Mouse (Mus musculus) kidney, postnatal 36 days (tissue): Measurements from ENCODE around the gene Ndufa10.

Experiments used
- DNase-seq, 2 experiments: peaks; one replicate each; pipeline ENCODE4 v3.0.0; 2021 to 2022; ENCODE audit warnings: mixed read lengths in 2 of 2

The Ndufa10 gene

DNA sequence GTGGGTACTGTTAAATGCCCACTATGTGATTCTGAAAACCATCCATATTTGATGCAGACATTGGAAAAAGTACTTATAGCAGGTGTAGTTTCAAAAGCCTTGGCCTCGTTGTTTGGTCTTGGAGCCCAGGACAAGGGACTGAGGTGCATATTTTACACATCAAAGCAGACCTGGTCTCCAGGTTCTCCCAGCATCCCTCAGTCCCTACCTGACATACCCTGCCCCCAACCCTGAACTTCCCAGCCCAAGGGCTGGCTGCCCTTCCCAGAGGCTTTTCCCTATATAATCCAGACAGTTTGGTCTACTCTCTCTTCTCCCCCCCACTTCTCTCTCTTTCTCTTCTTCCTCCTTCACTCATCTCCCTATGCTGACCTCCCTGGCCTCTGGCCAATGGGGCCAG lies 42.7 kb downstream of the Ndufa10 start:
- DNase-seq = no peak

DNA sequence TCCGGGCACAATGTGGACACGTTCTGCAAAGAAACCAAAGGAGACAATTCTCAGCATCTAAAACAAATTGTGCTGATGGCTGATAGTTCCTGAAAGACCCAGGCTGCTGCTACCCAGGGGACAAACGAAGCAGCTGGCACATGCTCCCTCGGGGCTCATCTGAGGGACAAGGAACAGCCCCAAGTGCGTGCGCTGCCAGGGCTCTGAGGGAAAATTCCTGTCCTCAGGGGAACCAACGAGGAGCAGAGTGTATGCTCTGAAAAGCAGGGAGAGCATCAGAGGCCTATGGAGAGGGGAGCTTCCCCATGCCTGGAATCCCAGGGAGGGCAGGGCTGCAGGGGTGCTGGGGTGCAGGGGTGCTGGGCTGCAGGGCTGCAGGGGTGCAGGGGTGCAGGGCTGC lies 48.9 kb downstream of the Ndufa10 start:
- DNase-seq = no peak

DNA sequence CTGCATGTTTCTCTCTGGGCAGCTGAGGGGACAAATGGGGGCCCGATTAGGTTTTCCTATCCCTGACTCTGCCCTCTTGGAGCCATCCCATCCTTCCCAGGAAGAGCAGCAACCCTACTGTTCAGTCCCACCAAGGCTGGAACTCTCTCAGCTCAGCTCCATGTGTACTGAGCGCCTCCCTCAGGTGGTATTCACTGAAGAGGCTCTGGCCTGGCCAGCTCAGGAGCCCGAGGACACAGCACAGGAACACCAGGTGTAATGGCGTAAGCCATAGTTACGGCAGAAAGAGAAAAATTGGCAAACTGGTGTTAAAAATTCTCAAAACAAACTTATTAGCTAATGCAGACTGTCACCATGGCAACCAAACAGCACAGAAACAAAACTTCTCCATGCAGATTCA lies 68.5 kb downstream of the Ndufa10 start:
- no peak for DNase-seq

DNA sequence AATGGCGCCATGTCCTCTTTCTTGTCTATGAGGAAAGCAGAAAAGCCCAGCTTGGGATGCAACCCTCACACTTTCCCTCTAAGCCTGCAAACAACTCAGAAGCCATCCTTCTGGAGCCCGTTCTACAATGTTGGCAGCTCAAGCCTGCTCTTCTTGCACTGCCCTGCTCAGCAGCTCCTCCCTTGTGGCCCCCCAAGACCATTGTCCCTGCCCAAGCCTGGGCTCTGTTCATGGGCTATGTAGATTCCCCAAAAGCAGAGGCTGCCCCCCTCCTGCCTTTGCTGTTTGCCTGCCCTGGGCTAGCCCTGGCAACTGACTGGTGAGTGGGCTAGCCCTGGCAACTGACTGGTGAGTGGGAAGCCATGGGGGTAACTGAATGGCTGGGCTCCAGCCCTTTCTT lies 73.1 kb downstream of the Ndufa10 start:
- no peak for DNase-seq

DNA sequence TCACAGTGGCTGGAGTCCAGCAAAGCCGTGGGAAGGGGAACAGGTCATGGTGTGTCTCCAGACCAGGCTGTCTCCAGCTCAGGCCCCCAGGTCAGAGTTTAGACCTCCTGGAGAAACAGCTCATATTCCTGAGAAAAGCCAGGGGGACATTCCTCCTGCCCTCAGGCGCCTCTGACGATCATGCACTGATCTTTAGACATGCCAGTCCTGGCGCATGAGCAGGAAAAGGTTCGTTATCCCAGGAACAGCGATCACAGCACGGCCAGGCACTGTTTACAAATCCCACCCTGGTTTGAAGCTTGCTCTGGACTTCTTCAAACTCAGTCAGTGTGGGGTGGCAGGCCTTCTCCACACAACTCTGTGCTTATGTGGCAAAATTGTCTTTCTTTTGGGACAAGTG lies 75.1 kb downstream of the Ndufa10 start:
- no peak for DNase-seq

DNA sequence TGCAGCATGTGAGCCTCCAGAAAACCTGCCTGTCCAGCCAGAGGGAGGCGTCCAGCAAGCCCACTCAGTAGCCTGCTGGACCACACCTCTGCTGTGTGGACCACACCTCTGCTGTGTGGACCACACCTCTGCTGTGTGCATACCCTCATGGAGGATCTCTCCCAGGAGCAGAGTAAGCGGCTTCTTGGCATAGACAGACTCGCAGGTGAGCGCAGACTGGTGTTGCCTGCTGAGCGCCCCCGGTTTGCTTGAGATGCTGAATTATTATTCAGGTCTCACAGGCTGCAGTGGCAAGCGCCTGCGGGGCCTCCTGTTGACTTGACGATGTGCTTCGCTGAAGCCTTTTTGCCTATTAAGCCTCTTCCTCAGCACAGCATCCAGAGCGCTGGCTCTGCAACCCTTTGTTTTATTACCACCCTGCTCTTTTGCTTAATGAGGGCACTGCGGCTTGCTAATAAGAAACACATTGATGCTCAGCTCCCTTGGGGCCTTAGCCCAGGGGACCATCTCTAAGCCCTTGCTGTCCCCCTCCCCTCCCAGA lies 76.1 kb downstream of the Ndufa10 start:
- no peak for DNase-seq

DNA sequence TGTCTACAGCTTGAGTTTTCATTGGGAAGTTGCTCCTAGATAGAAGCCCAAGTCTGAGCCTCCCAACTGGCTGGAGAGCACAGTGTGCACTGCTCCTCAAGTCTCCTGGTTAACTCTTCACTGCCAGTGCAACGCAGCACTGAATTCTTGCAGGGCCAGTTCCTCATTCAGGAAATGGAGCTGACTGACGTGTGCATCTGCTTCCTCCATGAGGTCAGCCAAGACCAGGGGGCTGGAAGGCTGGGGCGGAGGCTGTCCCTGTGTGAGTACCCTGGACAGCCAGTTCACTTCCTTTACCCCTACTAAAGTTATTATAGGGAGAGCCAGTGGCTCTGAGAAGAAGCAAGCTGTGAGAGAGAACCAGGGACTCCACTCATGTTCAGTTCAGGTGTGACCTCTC lies 79.4 kb downstream of the Ndufa10 start:
- DNase-seq = no peak

DNA sequence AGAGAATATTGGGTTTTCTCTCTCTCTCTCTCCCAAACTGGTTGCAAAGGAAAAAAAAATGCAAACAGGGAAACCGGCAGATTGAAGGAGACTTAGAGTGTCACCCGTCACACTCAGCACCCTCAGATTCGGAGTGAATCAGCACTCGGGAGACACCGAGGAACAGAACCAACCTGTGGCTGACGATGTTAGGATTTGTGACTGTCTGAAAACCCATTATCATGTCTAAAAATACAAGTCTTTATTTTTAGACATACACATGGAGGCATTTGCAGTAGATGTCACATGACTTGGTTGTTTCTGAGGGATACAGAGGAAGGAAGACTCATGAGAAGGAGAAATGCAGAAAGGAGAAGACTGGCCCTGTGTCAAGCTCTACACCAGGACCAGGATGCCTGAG lies 80.5 kb downstream of the Ndufa10 start:
- no peak for DNase-seq
